Comparison of ENCODE assay signal across 9 mouse cellular contexts in genomic region chr4:133085011-133085782, GRCm38 (mm10). TPM values are rescaled to one million over a fixed set of nuclear protein-coding genes. Genes with fewer than 3 reads are reported as not detected.
DNase-seq lines count a peak whose midpoint lies in the region; ATAC-seq and TF ChIP-seq lines count a peak whose summit lies in the region.
"Had no signal": no experiment of that assay in that cellular context is flagged by ENCODE, and none has a peak within 500 bp of the region (broad histone marks: within the 10 kb centered on the region; RNA-seq: fewer than 3 reads in every experiment).

No protein-coding gene starts in this region.

- peaks cover 7% of the 10 kb centered on the region; the same call in 1 of the 2 replicates for H3K27me3 ChIP-seq in forebrain, embryonic 13.5 days
- H3K27me3 ChIP-seq in limb, embryonic 11.5 days (ENCODE audit: control insufficient read depth, insufficient read depth, low read length) = 0 out of 2 replicates have a peak, but pooled peaks cover 2% of the 10 kb centered on the region
- no peaks in the 10 kb centered on the region for H3K27me3 ChIP-seq in midbrain, postnatal 0 days (ENCODE audit: insufficient read depth, low read length)
- no peaks in the 10 kb centered on the region for H3K27me3 ChIP-seq in thymus, adult 2 months (ENCODE audit: control insufficient read depth, insufficient read depth, low read length)

- H3K4me2 ChIP-seq in forebrain, embryonic 13.5 days = peak overlapping the region; percentile 74
- H3K4me2 ChIP-seq in limb, embryonic 11.5 days (ENCODE audit: low read depth, severe bottlenecking) = peak overlapping the region; percentile 98
- peak overlapping the region; percentile 79 for H3K4me2 ChIP-seq in midbrain, postnatal 0 days (ENCODE audit: low read depth, low read length, poor library complexity, severe bottlenecking)

- peaks cover 45% of the 10 kb centered on the region for H3K4me1 ChIP-seq in forebrain, embryonic 13.5 days
- H3K4me1 ChIP-seq in limb, embryonic 11.5 days (ENCODE audit: control insufficient read depth, insufficient read depth, low read length) = peaks cover 42% of the 10 kb centered on the region
- peaks cover 25% of the 10 kb centered on the region for H3K4me1 ChIP-seq in midbrain, postnatal 0 days (ENCODE audit: insufficient read depth, low read length)
- H3K4me1 ChIP-seq in thymus, adult 2 months (replicated peaks; ENCODE audit: control insufficient read depth, insufficient read depth, low read length) = peaks cover 60% of the 10 kb centered on the region

- no peaks in the 10 kb centered on the region for H3K36me3 ChIP-seq in forebrain, embryonic 13.5 days (ENCODE audit: poor library complexity, severe bottlenecking)
- no peaks in the 10 kb centered on the region for H3K36me3 ChIP-seq in limb, embryonic 11.5 days (ENCODE audit: control insufficient read depth, insufficient read depth, low read length)
- H3K36me3 ChIP-seq in midbrain, postnatal 0 days (ENCODE audit: insufficient read depth, low read length) = no peaks in the 10 kb centered on the region
- H3K36me3 ChIP-seq in thymus, adult 2 months (ENCODE audit: control insufficient read depth, insufficient read depth, low read length) = no peaks in the 10 kb centered on the region

- peak overlapping the region; percentile 75 for H3K27ac ChIP-seq in forebrain, embryonic 13.5 days
- H3K27ac ChIP-seq in limb, embryonic 11.5 days (replicated peaks; ENCODE audit: low read depth, low read length) = peak overlapping the region; percentile 3
- H3K27ac ChIP-seq in midbrain, postnatal 0 days (ENCODE audit: low read depth, low read length) = peak overlapping the region; percentile 80
- peak overlapping the region; percentile 99 for H3K27ac ChIP-seq in thymus, adult 2 months (ENCODE audit: control insufficient read depth, insufficient read depth, low read length)
- H3K27ac ChIP-seq: macrophage had no signal

- peak; percentile 91 for TF ChIP-seq POLR2A in thymus, adult 2 months (IDR thresholded peaks at IDR 0.05; ENCODE audit: control insufficient read depth, extremely low read depth, insufficient read depth, low read length, poor library complexity)

- peak; percentile 43 for TF ChIP-seq CTCF in midbrain, postnatal 0 days (IDR thresholded peaks at IDR 0.05)
- TF ChIP-seq CTCF in thymus, adult 2 months (IDR thresholded peaks at IDR 0.05; ENCODE audit: borderline replicate concordance, control insufficient read depth, extremely low read depth, insufficient read depth, low read length, poor library complexity) = peak; percentile 44; the same call in 1 of the 2 replicates

- ATAC-seq in forebrain, embryonic 13.5 days = peak; percentile 51
- peak; percentile 62 for ATAC-seq in inflammation-experienced regulatory T-cells, adult 6 months
- no peak for ATAC-seq in limb, embryonic 11.5 days (ENCODE audit: insufficient number of reproducible peaks, low FRiP score, low TSS enrichment, low read depth)
- ATAC-seq in midbrain, postnatal 0 days (ENCODE audit: low FRiP score) = peak; percentile 75

- WGBS in forebrain, embryonic 13.5 days = 1% methylated on average over 41 of the region's 53 CpGs
- 1% methylated on average over 43 of the region's 53 CpGs for WGBS in limb, embryonic 11.5 days
- 2% methylated on average over 42 of the region's 53 CpGs for WGBS in midbrain, postnatal 0 days
- 4% methylated on average over 53 of the region's 53 CpGs for WGBS in thymus, adult 2 months

- H3K9me3 ChIP-seq in forebrain, embryonic 13.5 days (replicated peaks) = no peaks in the 10 kb centered on the region
- no peaks in the 10 kb centered on the region for H3K9me3 ChIP-seq in limb, embryonic 11.5 days (ENCODE audit: control insufficient read depth, low read length)
- H3K9me3 ChIP-seq in midbrain, postnatal 0 days (ENCODE audit: low read length) = no peaks in the 10 kb centered on the region

- peak overlapping the region; percentile 49 for H3K9ac ChIP-seq in forebrain, embryonic 13.5 days
- peak overlapping the region; percentile 18; the same call in 1 of the 2 replicates for H3K9ac ChIP-seq in limb, embryonic 11.5 days (ENCODE audit: low read length)
- H3K9ac ChIP-seq in midbrain, postnatal 0 days (replicated peaks; ENCODE audit: low read length, poor library complexity, severe bottlenecking) = peak overlapping the region; percentile 54

- peak; percentile 66 for DNase-seq in layer of hippocampus, adult 11-12 months (ENCODE audit: low spot score)
- DNase-seq in layer of hippocampus, adult 8-10 months (ENCODE audit: low spot score in 2 of 2) = no peak
- peak; percentile 81 for DNase-seq in brain, adult 2 months (ENCODE audit: low read depth, low spot score)
- peak; percentile 68 for DNase-seq in limb, embryonic 11.5 days (ENCODE audit: low spot score)
- DNase-seq in midbrain, postnatal 0 days (ENCODE audit: low spot score) = peak; percentile 78
- peak; percentile 82 for DNase-seq in thymus, adult 2 months

- H3K4me3 ChIP-seq in forebrain, embryonic 13.5 days = peak overlapping the region; percentile 38
- peak overlapping the region; percentile 30 for H3K4me3 ChIP-seq in limb, embryonic 11.5 days (ENCODE audit: low read depth, low read length)
- H3K4me3 ChIP-seq in midbrain, postnatal 0 days (ENCODE audit: low read depth, low read length) = peak overlapping the region; percentile 33
- H3K4me3 ChIP-seq in thymus, adult 2 months (ENCODE audit: control insufficient read depth, insufficient read depth, low read length) = peak overlapping the region; percentile 57

RNA-seq across cellular contexts. Expression of gene Wasf2, which starts 45.1 kb away (rescaled TPM):
- total RNA-seq in layer of hippocampus, adult 8-10 months (2022) = 10 to 100 TPM; 35.7 to 48.2 (median 46.7) TPM
- polyA plus RNA-seq in forebrain, embryonic 13.5 days (2015; fragmentation: Nextera tagmentation; extraction: Ambion mirVana) = 36.7 and 42.9 TPM in 2 replicates
- 100 to 1,000 TPM in 1 of 3 experiments, 10 to 100 TPM in 2; 70.4 to 110 (median 79.7) TPM for polyA plus RNA-seq in inflammation-experienced regulatory T-cells, adult 6 months (2017; shearing (Covaris generic))
- 54.7 and 63.6 TPM in 2 replicates for polyA plus RNA-seq in limb, embryonic 11.5 days (2014; fragmentation: Nextera tagmentation; extraction: Ambion mirVana)
- total RNA-seq in midbrain, postnatal 0 days (2014; rRNA removed) = 18.3 and 19.6 TPM in 2 replicates
- 19.1 and 26.0 TPM in 2 replicates for polyA plus RNA-seq in midbrain, postnatal 0 days (2015; fragmentation: Nextera tagmentation; extraction: Ambion mirVana)
- 163 and 186 TPM in 2 replicates for polyA plus RNA-seq in thymus, adult 2 months (2012; rRNA removed)

Comparison
In these comparisons a context has a peak if more than half of its experiments do, and no peak if none do; other contexts are left out.
1. DNase-seq: peak in layer of hippocampus, adult 11-12 months (single experiment), brain, adult 2 months (single experiment), limb, embryonic 11.5 days (single experiment), midbrain, postnatal 0 days (single experiment) and thymus, adult 2 months (single experiment); none in layer of hippocampus, adult 8-10 months (0 of 2).
2. H3K27ac ChIP-seq: peak in every context shown above with its lines; median percentile 99 in thymus, adult 2 months; 80 in midbrain, postnatal 0 days; 75 in forebrain, embryonic 13.5 days; 3 in limb, embryonic 11.5 days.
3. Peak in every context shown above with its lines, with median percentiles within 50 percentile points of each other: H3K4me2 ChIP-seq, H3K4me3 ChIP-seq and H3K9ac ChIP-seq.